Mouse (Mus musculus): ENCODE measurements around the gene Add3.

- TF ChIP-seq POU5F1 (IDR thresholded peaks at IDR 0.05; ENCODE audit: borderline replicate concordance, low read length), result no peak
- no peak for TF ChIP-seq CTCF (conservative IDR thresholded peaks at IDR 0.05; ENCODE audit: low read length)
These were observed 120.6 kb downstream of the Add3 start for GRCm38 (mm10) chr19:53260828-53261227.

All from E14TG2a.4 (cell line).